In the genomic region with DNA sequence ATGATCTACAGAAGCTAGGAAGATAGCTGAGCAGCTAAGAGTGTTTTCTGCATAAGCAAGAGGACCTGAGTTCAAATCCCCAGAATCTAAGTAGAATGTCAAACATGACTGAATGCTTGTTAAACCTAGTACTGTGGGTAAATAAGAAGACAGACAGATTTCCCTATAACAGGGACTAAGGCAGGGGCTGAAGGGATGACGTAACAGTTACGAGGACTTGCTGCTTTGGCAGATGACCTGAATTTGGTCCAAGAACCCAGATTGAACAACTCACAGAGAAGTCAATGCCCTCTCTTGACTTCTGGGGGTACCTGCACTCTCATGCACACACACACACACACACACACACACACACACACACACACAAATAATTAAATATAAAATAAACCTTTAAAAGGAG, we compare ENCODE assay signal across 12 mouse cellular contexts.
"Had no signal": no experiment of that assay in that cellular context is flagged by ENCODE, and none has a peak within 500 bp of the region (broad histone marks: within the 10 kb centered on the region; RNA-seq: fewer than 3 reads in every experiment).

No protein-coding gene starts in this region.

- H3K27ac ChIP-seq: layer of hippocampus, adult 2 months; left cerebral cortex, adult 2 months; midbrain, embryonic 13.5 days; neural tube, embryonic 15.5 days had no signal

- H3K9me3 ChIP-seq: liver, embryonic 12.5 days; midbrain, embryonic 13.5 days; neural tube, embryonic 15.5 days had no signal

- H3K27me3 ChIP-seq: midbrain, embryonic 13.5 days; neural tube, embryonic 15.5 days had no signal

- H3K9ac ChIP-seq: midbrain, embryonic 13.5 days; neural tube, embryonic 15.5 days had no signal

- DNase-seq: kidney, adult 18-20 months; kidney, postnatal 10 days; kidney, postnatal 4 days; lung, postnatal 36 days; right cerebral cortex, adult 18-20 months; thymus, adult 2 months; thymus, postnatal 25 days had no signal

- ATAC-seq: liver, embryonic 12.5 days; midbrain, embryonic 13.5 days had no signal

- H3K4me3 ChIP-seq: layer of hippocampus, adult 2 months; left cerebral cortex, adult 2 months; liver, embryonic 12.5 days; midbrain, embryonic 13.5 days; neural tube, embryonic 15.5 days had no signal

- H3K36me3 ChIP-seq: liver, embryonic 12.5 days; midbrain, embryonic 13.5 days; neural tube, embryonic 15.5 days had no signal

- H3K4me2 ChIP-seq: liver, embryonic 12.5 days; midbrain, embryonic 13.5 days; neural tube, embryonic 15.5 days had no signal
